Mouse (Mus musculus) midbrain, embryonic 12.5 days (tissue): ENCODE measurements around the gene Meis1. TPM values are rescaled to one million over a fixed set of nuclear protein-coding genes. Genes with fewer than 3 reads are reported as not detected.
A peak's percentile ranks its signal among the peaks of the same experiment; 100 is the strongest.

Source experiments
- ATAC-seq: fragments of 200-750 bp; cut with Nextera tagmentation; 2 replicates; pipeline ENCODE4 v1.8.0; 2017; ENCODE audit warnings: low read depth, moderate TSS enrichment, moderate library complexity; ENCODE audit not compliant: low FRiP score
- H3K27ac ChIP-seq: fragments of 300-500 bp; sonication (generic); replicated peaks from 2 replicates; pipeline ENCODE4 v1.5.1; 2016; ENCODE audit warnings: mild to moderate bottlenecking
- H3K27me3 ChIP-seq: fragments of 300-500 bp; sonication (generic); 2 replicates; pipeline ENCODE4 v1.6.1; 2016; ENCODE audit warnings: mild to moderate bottlenecking
- H3K36me3 ChIP-seq: fragments of 300-500 bp; sonication (generic); 2 replicates; pipeline ENCODE4 v1.6.1; 2016
- H3K4me1 ChIP-seq: fragments of 300-500 bp; sonication (generic); 2 replicates; pipeline ENCODE4 v1.6.1; 2016
- H3K4me2 ChIP-seq: fragments of 300-500 bp; sonication (generic); replicated peaks from 2 replicates; pipeline ENCODE4 v1.6.1; 2016; ENCODE audit warnings: mild to moderate bottlenecking, moderate library complexity
- H3K4me3 ChIP-seq: fragments of 300-500 bp; sonication (generic); 2 replicates; pipeline ENCODE4 v1.5.1; 2016; ENCODE audit warnings: mild to moderate bottlenecking
- H3K9ac ChIP-seq: fragments of 300-500 bp; sonication (generic); replicated peaks from 2 replicates; pipeline ENCODE4 v1.6.1; 2016; ENCODE audit warnings: mild to moderate bottlenecking, moderate library complexity
- H3K9me3 ChIP-seq: fragments of 300-500 bp; sonication (generic); 2 replicates; pipeline ENCODE4 v1.6.1; 2016; ENCODE audit warnings: mild to moderate bottlenecking
- WGBS: fragments of 180-500 bp; shearing (Covaris S2); methylation state at CpG from one replicate; pipeline ENCODE4 v1.1.7; 2016; 5-methylcytosine and 5-hydroxymethylcytosine counted together
- polyA plus RNA-seq: library from polyadenylated mRNA; unstranded; fragments of >200 nt; fragmentation: Nextera tagmentation; extraction: Ambion mirVana; gene quantifications from 2 replicates; pipeline ENCODE4 v1.2.1, GENCODE M21; 2016

The Meis1 gene
- polyA plus RNA-seq, 1 experiment from 2014 or later = 44.8 TPM

DNA sequence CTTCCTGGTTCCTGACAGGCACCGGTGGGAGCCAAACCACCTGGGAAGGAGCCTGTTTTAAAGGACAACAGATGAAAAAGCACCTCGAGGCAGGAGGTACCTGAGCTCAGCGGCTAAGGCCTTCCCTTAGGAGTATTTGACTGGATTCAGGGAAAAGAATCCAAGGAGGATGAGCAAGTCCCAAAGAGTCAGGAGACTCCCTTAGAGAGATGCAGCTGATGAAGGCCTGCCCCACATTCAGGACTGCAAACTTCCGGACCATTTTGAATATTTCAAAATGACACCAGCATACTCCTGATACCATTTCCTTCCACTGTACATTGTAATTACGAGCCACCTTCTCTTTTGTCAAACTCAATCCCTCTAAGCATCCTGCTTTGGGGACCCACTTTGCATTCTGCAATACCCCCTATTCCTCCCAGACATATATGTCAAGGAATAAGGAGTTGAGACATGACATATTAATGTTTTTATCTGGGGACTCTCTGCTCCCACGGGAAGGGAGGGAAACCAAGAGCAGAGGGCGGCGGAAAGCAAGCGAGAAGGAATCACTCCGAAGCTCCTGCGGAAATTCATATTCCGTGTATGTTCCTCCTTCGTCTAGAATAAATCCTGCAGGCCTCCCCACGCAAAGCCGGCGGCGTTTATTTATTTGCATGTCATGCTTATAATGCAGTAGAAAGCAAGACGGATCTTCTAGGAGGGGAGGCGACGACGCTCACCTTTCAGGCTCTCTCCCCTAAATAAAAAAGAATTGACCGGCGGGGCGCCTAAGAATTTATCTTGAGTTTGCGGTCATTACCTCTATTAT lies 148.5 kb downstream of the Meis1 start:
- no peak for ATAC-seq
- no peaks in the 10 kb centered on the region for H3K9me3 ChIP-seq
- H3K9ac ChIP-seq = no peak overlapping the region
- H3K36me3 ChIP-seq = no peaks in the 10 kb centered on the region
- WGBS = under 1% methylated on average over 25 of the region's 25 CpGs
- peaks cover 26% of the 10 kb centered on the region for H3K4me1 ChIP-seq
- H3K27ac ChIP-seq = no peak overlapping the region
- H3K4me2 ChIP-seq = peak overlapping the region; percentile 57; the same call in 1 of the 2 replicates
- peak overlapping the region; percentile 5; the same call in 1 of the 2 replicates for H3K4me3 ChIP-seq
- peaks cover 52% of the 10 kb centered on the region for H3K27me3 ChIP-seq

DNA sequence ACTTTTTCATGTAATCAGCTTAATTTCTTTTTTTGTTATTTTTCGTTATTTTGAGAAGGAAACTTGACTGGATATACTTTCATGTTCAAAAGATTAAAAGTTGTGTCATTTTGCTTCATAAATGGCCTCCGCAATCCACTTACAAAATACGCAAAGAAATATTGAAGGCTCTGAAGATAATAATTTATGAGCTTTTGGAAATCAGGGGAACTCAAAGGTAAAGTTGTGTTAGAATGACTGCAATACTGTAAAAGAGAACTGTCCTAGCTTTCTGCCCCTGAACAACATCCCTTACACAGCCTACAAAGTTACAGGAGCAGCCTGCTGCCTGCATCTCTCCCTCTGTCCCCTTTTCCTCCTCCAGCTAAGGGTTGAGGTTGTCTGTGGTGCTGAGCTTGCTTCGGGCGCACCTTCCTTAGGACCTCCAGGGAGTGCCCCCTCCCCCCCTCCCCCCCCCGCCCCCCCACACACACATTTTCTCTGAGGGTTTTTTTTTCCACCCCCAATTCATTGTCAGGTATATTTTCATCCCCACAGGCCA lies 149.3 kb downstream of the Meis1 start:
- peaks cover 18% of the 10 kb centered on the region for H3K4me1 ChIP-seq
- WGBS = 23% methylated on average over 5 of the region's 6 CpGs
- no peak overlapping the region for H3K9ac ChIP-seq
- no peak overlapping the region for H3K4me2 ChIP-seq
- no peak for ATAC-seq
- H3K27ac ChIP-seq = no peak overlapping the region
- H3K36me3 ChIP-seq = no peaks in the 10 kb centered on the region
- H3K27me3 ChIP-seq = peaks cover 44% of the 10 kb centered on the region
- no peaks in the 10 kb centered on the region for H3K9me3 ChIP-seq
- H3K4me3 ChIP-seq = no peak overlapping the region

DNA sequence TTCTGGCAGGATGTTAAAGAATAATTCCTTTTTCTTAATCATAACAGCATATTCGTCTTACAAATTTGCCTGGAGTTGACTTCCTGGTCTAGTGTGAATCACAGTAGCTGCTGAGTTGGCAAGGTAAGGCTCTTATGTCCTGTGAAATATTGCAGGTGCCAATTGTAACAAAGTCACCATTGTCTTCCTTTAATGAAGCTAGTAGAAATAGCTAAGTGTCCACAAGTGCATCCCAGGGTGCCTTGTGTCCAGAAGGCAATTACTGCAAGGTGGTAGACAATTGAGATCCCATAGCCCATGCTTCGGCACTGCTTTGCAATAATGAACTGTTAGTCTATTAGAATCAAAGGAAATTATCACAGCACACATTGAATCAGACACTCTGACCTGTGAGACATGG lies 151.1 kb downstream of the Meis1 start:
- no peak overlapping the region for H3K27ac ChIP-seq
- H3K4me3 ChIP-seq = no peak overlapping the region
- H3K27me3 ChIP-seq = peaks cover 36% of the 10 kb centered on the region
- H3K9me3 ChIP-seq = no peaks in the 10 kb centered on the region
- ATAC-seq = no peak
- H3K4me1 ChIP-seq = peaks cover 13% of the 10 kb centered on the region
- 74% methylated on average over 2 of the region's 2 CpGs for WGBS
- H3K9ac ChIP-seq = no peak overlapping the region
- H3K36me3 ChIP-seq = no peaks in the 10 kb centered on the region
- H3K4me2 ChIP-seq = no peak overlapping the region

GRCm38 (mm10) chr11:18866198-18866836 lies 152.5 kb downstream of the Meis1 start:
- ATAC-seq = no peak
- no peak overlapping the region for H3K27ac ChIP-seq
- peaks cover 6% of the 10 kb centered on the region for H3K4me1 ChIP-seq
- H3K4me2 ChIP-seq = no peak overlapping the region
- H3K36me3 ChIP-seq = no peaks in the 10 kb centered on the region
- WGBS = 61% methylated on average over 6 of the region's 6 CpGs
- H3K27me3 ChIP-seq = peaks cover 28% of the 10 kb centered on the region
- H3K4me3 ChIP-seq = no peak overlapping the region
- H3K9me3 ChIP-seq = no peaks in the 10 kb centered on the region
- H3K9ac ChIP-seq = no peak overlapping the region

DNA sequence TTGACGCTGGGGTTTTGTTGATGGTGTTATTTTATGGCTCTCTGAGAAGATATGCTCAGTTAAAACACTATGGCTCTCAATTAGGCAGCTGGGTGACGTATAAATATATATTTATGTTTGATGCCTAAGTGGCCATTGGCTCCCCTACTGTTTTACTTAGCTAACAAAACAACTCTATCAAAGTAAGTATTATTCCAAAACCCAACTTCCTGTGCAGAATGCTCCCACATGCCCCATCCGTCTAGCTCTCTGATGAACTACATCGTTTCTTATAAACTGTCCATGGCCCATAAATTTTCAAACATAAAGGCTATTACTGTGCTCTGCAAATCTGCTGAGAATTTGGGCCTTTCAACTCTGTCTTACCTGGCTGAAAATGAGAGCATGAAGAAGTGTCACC lies 168.0 kb downstream of the Meis1 start:
- Histone ChIP-seq H3K4me3 (no peak overlapping the region), H3K4me2 (no peak overlapping the region), H3K36me3 (no peaks in the 10 kb centered on the region), H3K27me3 (no peaks in the 10 kb centered on the region), H3K4me1 (no peaks in the 10 kb centered on the region), H3K9ac (no peak overlapping the region), H3K9me3 (no peaks in the 10 kb centered on the region), H3K27ac (no peak overlapping the region)
- no peak for ATAC-seq
- WGBS = 89% methylated on average over 4 of the region's 4 CpGs

DNA sequence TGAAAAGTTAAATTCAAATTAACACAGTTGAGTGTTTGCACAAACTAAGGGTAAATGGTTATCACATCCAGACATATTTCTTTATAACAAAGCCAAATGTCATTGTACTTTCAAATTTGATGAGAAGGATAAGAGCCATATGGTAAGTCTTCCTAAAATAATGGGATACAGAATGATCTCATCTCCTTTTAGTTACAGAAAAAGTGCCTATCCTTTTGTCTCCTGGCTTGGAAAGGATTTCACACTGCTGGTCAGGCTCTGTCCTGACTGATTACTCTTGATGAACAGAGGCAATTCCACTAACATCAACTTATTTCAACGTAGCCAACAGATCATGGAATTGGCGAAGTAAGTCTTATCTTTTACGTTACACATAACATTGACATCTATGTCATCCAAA lies 171.1 kb downstream of the Meis1 start:
- H3K9me3 ChIP-seq = no peaks in the 10 kb centered on the region
- no peak for ATAC-seq
- WGBS = 75% methylated on average over 3 of the region's 3 CpGs
- no peak overlapping the region for H3K4me2 ChIP-seq
- no peaks in the 10 kb centered on the region for H3K4me1 ChIP-seq
- H3K27ac ChIP-seq = no peak overlapping the region
- no peaks in the 10 kb centered on the region for H3K27me3 ChIP-seq
- no peaks in the 10 kb centered on the region for H3K36me3 ChIP-seq
- H3K9ac ChIP-seq = no peak overlapping the region
- H3K4me3 ChIP-seq = no peak overlapping the region

DNA sequence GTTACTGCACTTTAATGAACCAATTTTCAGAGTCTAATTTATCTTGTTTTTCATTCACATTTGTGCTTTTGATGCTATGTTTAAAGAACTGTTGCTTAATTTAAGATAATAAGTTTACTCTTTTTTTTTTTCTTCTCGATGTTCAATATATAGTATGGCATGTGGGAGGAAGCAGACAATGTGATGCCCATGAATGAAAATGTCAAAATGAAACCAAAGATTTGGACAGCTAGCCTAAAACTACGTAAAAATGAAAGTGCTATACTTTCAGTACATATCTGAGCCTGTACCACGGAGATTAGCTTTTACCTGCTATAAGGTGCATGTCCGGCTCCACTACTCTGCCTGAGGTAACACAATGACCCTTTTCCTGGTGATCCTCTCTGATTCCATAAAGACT lies 172.3 kb downstream of the Meis1 start:
- 90% methylated on average over 4 of the region's 4 CpGs for WGBS
- Histone ChIP-seq H3K4me2 (no peak overlapping the region), H3K4me3 (no peak overlapping the region), H3K9me3 (no peaks in the 10 kb centered on the region), H3K36me3 (no peaks in the 10 kb centered on the region), H3K4me1 (no peaks in the 10 kb centered on the region), H3K9ac (no peak overlapping the region), H3K27ac (no peak overlapping the region), H3K27me3 (no peaks in the 10 kb centered on the region)
- ATAC-seq = no peak

DNA sequence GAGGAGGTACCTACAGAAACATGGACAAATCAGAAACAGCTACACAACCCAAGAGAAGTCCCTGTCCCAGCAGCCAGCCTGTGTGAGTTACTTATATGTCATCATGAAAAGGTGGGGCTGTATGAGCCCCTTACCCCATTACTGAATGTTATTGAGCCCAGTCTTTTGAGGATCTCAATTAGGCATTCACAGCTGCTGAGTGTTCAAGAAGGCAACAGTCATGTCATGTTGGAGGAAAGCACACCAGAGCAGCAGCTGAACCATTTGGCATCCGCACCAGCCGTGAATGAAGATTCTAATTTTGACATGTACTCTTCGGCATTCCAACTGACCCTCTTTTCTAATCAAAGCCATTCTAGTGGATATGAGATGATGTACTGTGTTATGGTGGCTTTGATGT lies 172.9 kb downstream of the Meis1 start:
- H3K36me3 ChIP-seq = no peaks in the 10 kb centered on the region
- no peak overlapping the region for H3K4me3 ChIP-seq
- no peaks in the 10 kb centered on the region for H3K27me3 ChIP-seq
- no peak overlapping the region for H3K9ac ChIP-seq
- no peaks in the 10 kb centered on the region for H3K4me1 ChIP-seq
- no peak overlapping the region for H3K4me2 ChIP-seq
- 96% methylated on average over 3 of the region's 3 CpGs for WGBS
- H3K9me3 ChIP-seq = no peaks in the 10 kb centered on the region
- ATAC-seq = no peak
- no peak overlapping the region for H3K27ac ChIP-seq

DNA sequence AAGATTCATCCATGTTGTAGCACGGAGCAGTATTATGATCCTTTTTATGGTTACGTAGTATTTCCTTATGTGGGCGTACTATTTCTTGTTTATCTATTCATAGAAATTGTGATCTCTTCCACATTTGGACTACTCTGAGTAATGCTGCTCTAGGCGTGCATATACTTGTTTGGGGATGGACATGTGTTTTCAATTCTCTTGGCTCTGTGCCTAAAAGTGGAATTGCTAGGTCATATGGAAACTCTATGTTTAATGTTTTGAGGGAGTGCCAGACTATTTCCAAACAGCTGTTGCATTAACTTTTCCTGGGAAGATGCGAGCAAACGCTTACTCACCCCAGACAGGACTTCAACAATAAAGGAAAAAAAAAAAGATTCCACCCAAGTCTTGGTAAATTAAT lies 173.3 kb downstream of the Meis1 start:
- H3K27ac ChIP-seq = no peak overlapping the region
- H3K4me2 ChIP-seq = no peak overlapping the region
- H3K36me3 ChIP-seq = no peaks in the 10 kb centered on the region
- WGBS = 81% methylated on average over 6 of the region's 6 CpGs
- H3K27me3 ChIP-seq = no peaks in the 10 kb centered on the region
- no peaks in the 10 kb centered on the region for H3K9me3 ChIP-seq
- no peaks in the 10 kb centered on the region for H3K4me1 ChIP-seq
- no peak overlapping the region for H3K9ac ChIP-seq
- no peak for ATAC-seq
- no peak overlapping the region for H3K4me3 ChIP-seq

- ATAC-seq = no peak
- H3K9ac ChIP-seq = no peak overlapping the region
- H3K27me3 ChIP-seq = no peaks in the 10 kb centered on the region
- no peak overlapping the region for H3K27ac ChIP-seq
- no peaks in the 10 kb centered on the region for H3K36me3 ChIP-seq
- H3K4me3 ChIP-seq = no peak overlapping the region
- no peaks in the 10 kb centered on the region for H3K4me1 ChIP-seq
- no peaks in the 10 kb centered on the region for H3K9me3 ChIP-seq
- no peak overlapping the region for H3K4me2 ChIP-seq
Measured at GRCm38 (mm10) chr11:18830087-18830486, 188.7 kb downstream of the Meis1 start.
